13 mouse cellular contexts compared by ENCODE assay signal in genomic region chr7:44883036-44883435, GRCm38 (mm10).
"Had no signal": no experiment of that assay in that cellular context is flagged by ENCODE, and none has a peak within 500 bp of the region (broad histone marks: within the 10 kb centered on the region; RNA-seq: fewer than 3 reads in every experiment).

No protein-coding gene starts in this region.

- DNase-seq: gastrocnemius, adult 2 months; gastrocnemius, postnatal 10 days; gastrocnemius, postnatal 25 days; heart, adult 18-20 months; heart, postnatal 10 days; heart, postnatal 4 days; kidney, adult 18-20 months; kidney, adult 8-10 months; kidney, postnatal 14 days; kidney, postnatal 36 days; layer of hippocampus, adult 9-11 months; layer of hippocampus, postnatal 36 days; left cerebral cortex, postnatal 4 days had no signal
